Mouse (Mus musculus) spleen, adult 12 weeks (tissue): Measurements from ENCODE around the gene Ecm2.

Source experiments
- DNase-seq: peaks from one replicate; pipeline ENCODE4 v3.0.0; 2022; ENCODE audit warnings: low spot score

Ecm2 gene

GRCm38 (mm10) chr13:49504510-49504909 lies at the start of gene Ecm2:
TSS of gene Ecm2 (plus strand) at chr13:49504810.
- DNase-seq, result no peak

- DNase-seq, result no peak
Observed at GRCm38 (mm10) chr13:49460276-49460675, 44.3 kb upstream of the Ecm2 start.

- DNase-seq, result no peak
Observed at GRCm38 (mm10) chr13:49460692-49461414, 43.8 kb upstream of the Ecm2 start.

- DNase-seq, result no peak
Observed at GRCm38 (mm10) chr13:49461458-49462132, 43.0 kb upstream of the Ecm2 start.

- no peak for DNase-seq
Observed at GRCm38 (mm10) chr13:49462921-49463320, 41.7 kb upstream of the Ecm2 start.

GRCm38 (mm10) chr13:49465875-49466274 lies 38.7 kb upstream of the Ecm2 start:
- DNase-seq, result no peak

- DNase-seq, result no peak
Observed at GRCm38 (mm10) chr13:49466393-49467075, 38.1 kb upstream of the Ecm2 start.

GRCm38 (mm10) chr13:49467585-49467984 lies 37.0 kb upstream of the Ecm2 start:
- no peak for DNase-seq

GRCm38 (mm10) chr13:49469002-49469401 lies 35.6 kb upstream of the Ecm2 start:
- no peak for DNase-seq

GRCm38 (mm10) chr13:49470319-49470718 lies 34.3 kb upstream of the Ecm2 start:
- DNase-seq, result no peak

- DNase-seq, result no peak
Observed at GRCm38 (mm10) chr13:49470806-49471205, 33.8 kb upstream of the Ecm2 start.

- no peak for DNase-seq
Observed at GRCm38 (mm10) chr13:49471981-49472675, 32.5 kb upstream of the Ecm2 start.

- no peak for DNase-seq
Observed at GRCm38 (mm10) chr13:49472676-49473005, 32.0 kb upstream of the Ecm2 start.

- DNase-seq, result no peak
Observed at GRCm38 (mm10) chr13:49477887-49478286, 26.7 kb upstream of the Ecm2 start.

GRCm38 (mm10) chr13:49478851-49479374 lies 25.7 kb upstream of the Ecm2 start:
- no peak for DNase-seq

- DNase-seq, result no peak
Observed at GRCm38 (mm10) chr13:49479399-49479798, 25.2 kb upstream of the Ecm2 start.

- DNase-seq, result no peak
Observed at GRCm38 (mm10) chr13:49480057-49480456, 24.6 kb upstream of the Ecm2 start.

- no peak for DNase-seq
Observed at GRCm38 (mm10) chr13:49480551-49480950, 24.1 kb upstream of the Ecm2 start.

- no peak for DNase-seq
Observed at GRCm38 (mm10) chr13:49485388-49485787, 19.2 kb upstream of the Ecm2 start.

- DNase-seq, result no peak
Observed at GRCm38 (mm10) chr13:49492376-49493368, 11.9 kb upstream of the Ecm2 start, which contains the start of gene Tes3-ps. TSS of gene Tes3-ps (plus strand) at chr13:49493318.

- DNase-seq, result no peak
Observed at GRCm38 (mm10) chr13:49505776-49506175, 1.2 kb downstream of the Ecm2 start.
